18 mouse cellular contexts compared by ENCODE assay signal in the genomic region with DNA sequence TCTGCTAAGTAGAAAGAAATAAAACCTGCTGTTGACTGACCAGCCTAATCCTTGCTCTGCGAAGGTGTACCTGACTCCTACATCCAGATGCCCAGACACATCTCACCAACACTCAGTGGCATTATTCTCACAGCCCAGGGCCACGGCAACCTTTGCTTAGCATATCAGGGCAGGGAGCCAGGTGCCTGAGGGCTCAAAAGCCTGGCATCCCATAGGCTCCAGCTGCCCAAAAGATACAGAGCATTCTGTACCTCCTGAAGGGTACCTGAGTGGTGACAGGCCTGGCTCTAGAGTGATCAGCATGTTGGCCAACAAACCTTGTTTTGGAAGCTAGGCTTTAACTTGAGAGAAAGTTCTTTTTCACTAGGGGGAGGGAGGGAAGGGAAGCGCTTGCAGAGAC. TPM values are rescaled to one million over a fixed set of nuclear protein-coding genes. Genes with fewer than 3 reads are reported as not detected.
DNase-seq lines count a peak whose midpoint lies in the region; ATAC-seq lines count a peak whose summit lies in the region.
"Had no signal": no experiment of that assay in that cellular context is flagged by ENCODE, and none has a peak within 500 bp of the region (broad histone marks: within the 10 kb centered on the region; RNA-seq: fewer than 3 reads in every experiment).

No protein-coding gene starts in this region.

- no peaks in the 10 kb centered on the region for H3K36me3 ChIP-seq in heart, embryonic 11.5 days (ENCODE audit: control insufficient read depth, insufficient read depth, low read length)
- no peaks in the 10 kb centered on the region for H3K36me3 ChIP-seq in heart, embryonic 13.5 days
- H3K36me3 ChIP-seq: liver, embryonic 12.5 days; midbrain, embryonic 12.5 days had no signal

- no peak for ATAC-seq in heart, embryonic 11.5 days (replicated peaks; ENCODE audit: insufficient number of reproducible peaks, low FRiP score, low TSS enrichment)
- no peak for ATAC-seq in heart, embryonic 13.5 days (ENCODE audit: extremely low read depth, insufficient number of reproducible peaks, low FRiP score, low TSS enrichment)
- ATAC-seq: intestine, embryonic 16.5 days; liver, embryonic 12.5 days had no signal

- H3K4me1 ChIP-seq in heart, embryonic 11.5 days (ENCODE audit: control insufficient read depth, insufficient read depth, low read length) = peaks cover 35% of the 10 kb centered on the region
- peaks cover 16% of the 10 kb centered on the region for H3K4me1 ChIP-seq in brown adipose tissue, adult 24 weeks (ENCODE audit: control insufficient read depth, insufficient read depth, insufficient read length, low read length)
- peaks cover 70% of the 10 kb centered on the region for H3K4me1 ChIP-seq in heart, embryonic 13.5 days

- peaks cover 27% of the 10 kb centered on the region for H3K27me3 ChIP-seq in heart, embryonic 11.5 days (ENCODE audit: control insufficient read depth, insufficient read depth, low read length)
- peaks cover 37% of the 10 kb centered on the region for H3K27me3 ChIP-seq in heart, embryonic 13.5 days (replicated peaks)

- no peak overlapping the region for H3K4me3 ChIP-seq in heart, embryonic 11.5 days (ENCODE audit: low read depth, low read length)
- no peak overlapping the region for H3K4me3 ChIP-seq in brown adipose tissue, adult 24 weeks (ENCODE audit: insufficient read depth, low read depth, low read length)
- H3K4me3 ChIP-seq in heart, embryonic 13.5 days = no peak overlapping the region
- H3K4me3 ChIP-seq: erythroblast, embryonic 14.5 days; liver, embryonic 12.5 days; midbrain, embryonic 12.5 days had no signal

- 73% methylated on average over 3 of the region's 3 CpGs for WGBS in heart, embryonic 11.5 days (ENCODE audit: insufficient replicate concordance)
- 71% methylated on average over 3 of the region's 3 CpGs for WGBS in heart, embryonic 13.5 days

- no peak overlapping the region for H3K9ac ChIP-seq in heart, embryonic 11.5 days (ENCODE audit: low read depth, low read length)
- H3K9ac ChIP-seq in heart, embryonic 13.5 days = 0 out of 2 replicates have a peak overlapping the region, but pooled peaks have one; percentile 47
- H3K9ac ChIP-seq: liver, embryonic 12.5 days; midbrain, embryonic 12.5 days had no signal

- peak; percentile 49 for DNase-seq in heart, adult 8-10 months (ENCODE audit: low spot score)
- peak; percentile 64 for DNase-seq in cerebellum, adult 8-10 months
- no peak for DNase-seq in gastrocnemius, adult 18-20 months (ENCODE audit: low spot score)
- no peak for DNase-seq in ovary, postnatal 14 days (ENCODE audit: low spot score)
- DNase-seq: lung, postnatal 14 days; retina, postnatal 1 day had no signal

- no peak overlapping the region for H3K4me2 ChIP-seq in heart, embryonic 11.5 days
- no peak overlapping the region for H3K4me2 ChIP-seq in heart, embryonic 13.5 days
- H3K4me2 ChIP-seq: liver, embryonic 12.5 days; midbrain, embryonic 12.5 days had no signal

- no peak overlapping the region for H3K27ac ChIP-seq in heart, embryonic 11.5 days (ENCODE audit: low read depth, low read length)
- peak overlapping the region; percentile 49 for H3K27ac ChIP-seq in brown adipose tissue, adult 24 weeks (replicated peaks; ENCODE audit: low read depth, low read length)
- H3K27ac ChIP-seq in heart, embryonic 13.5 days (replicated peaks) = no peak overlapping the region
- H3K27ac ChIP-seq: liver, embryonic 12.5 days; midbrain, embryonic 12.5 days had no signal

- no peaks in the 10 kb centered on the region for H3K9me3 ChIP-seq in heart, embryonic 11.5 days (replicated peaks; ENCODE audit: control insufficient read depth, low read length)
- no peaks in the 10 kb centered on the region for H3K9me3 ChIP-seq in heart, embryonic 13.5 days
- H3K9me3 ChIP-seq: liver, embryonic 12.5 days; midbrain, embryonic 12.5 days had no signal

RNA-seq across cellular contexts. Expression of gene Adora1, which starts 4.0 kb away (rescaled TPM):
- total RNA-seq in heart, adult 8-10 months (2022) = 10 to 100 TPM in 3 of 4 experiments, 1 to 10 TPM in 1; 8.6 to 14.1 (median 12.7) TPM
- 4.4 and 6.7 TPM in 2 replicates for polyA plus RNA-seq in heart, embryonic 11.5 days (2014; fragmentation: Nextera tagmentation; extraction: Ambion mirVana)
- 41.1 and 67.9 TPM in 2 replicates for polyA plus RNA-seq in brown adipose tissue, adult 24 weeks (2012; ENCODE audit: insufficient read depth, insufficient read length, missing spikeins)
- polyA plus RNA-seq in heart, embryonic 13.5 days (2015; fragmentation: Nextera tagmentation; extraction: Ambion mirVana) = 8.3 and 9.0 TPM in 2 replicates
- under 1 TPM; 0.25 to 0.66 TPM for total RNA-seq in gastrocnemius, adult 18-20 months (2021)
- total RNA-seq: CH12.LX had no signal
- polyA plus RNA-seq: erythroblast, embryonic 14.5 days had no signal

RNA-seq across cellular contexts. Expression of gene Mybph, which starts 38.0 kb away (rescaled TPM):
- under 1 TPM in 1 of 4 experiments, not detected in 3; 0.28 TPM for total RNA-seq in heart, adult 8-10 months (2022)
- 1.0 and 1.2 TPM in 2 replicates for polyA plus RNA-seq in heart, embryonic 11.5 days (2014; fragmentation: Nextera tagmentation; extraction: Ambion mirVana)
- not detected in 2 replicates for polyA plus RNA-seq in brown adipose tissue, adult 24 weeks (2012; ENCODE audit: insufficient read depth, insufficient read length, missing spikeins)
- 0.67 and 2.1 TPM in 2 replicates for polyA plus RNA-seq in heart, embryonic 13.5 days (2015; fragmentation: Nextera tagmentation; extraction: Ambion mirVana)
- total RNA-seq in gastrocnemius, adult 18-20 months (2021) = 100 to 1,000 TPM; 192 to 275 TPM
- total RNA-seq: heart, postnatal 36 days had no signal
- polyA plus RNA-seq: erythroblast, embryonic 14.5 days; midbrain, embryonic 12.5 days; spleen, adult 2 months had no signal

RNA-seq across cellular contexts. Expression of gene Chil1, which starts 49.3 kb away (rescaled TPM):
- total RNA-seq in heart, adult 8-10 months (2022) = 1 to 10 TPM in 1 of 4 experiments, under 1 TPM in 3; 0.38 to 2.7 (median 0.51) TPM
- polyA plus RNA-seq in heart, embryonic 11.5 days (2014; fragmentation: Nextera tagmentation; extraction: Ambion mirVana) = 1.5 and 1.9 TPM in 2 replicates
- polyA plus RNA-seq in brown adipose tissue, adult 24 weeks (2012; ENCODE audit: insufficient read depth, insufficient read length, missing spikeins) = not detected in 2 replicates
- 0.66 and 1.5 TPM in 2 replicates for polyA plus RNA-seq in heart, embryonic 13.5 days (2015; fragmentation: Nextera tagmentation; extraction: Ambion mirVana)
- total RNA-seq in gastrocnemius, adult 18-20 months (2021) = 1 to 10 TPM; 1.1 to 2.0 TPM
- polyA plus RNA-seq: erythroblast, embryonic 14.5 days had no signal

RNA-seq across cellular contexts. Expression of gene Myog, which starts 58.5 kb away (rescaled TPM):
- total RNA-seq in heart, adult 8-10 months (2022) = not detected
- polyA plus RNA-seq in heart, embryonic 11.5 days (2014; fragmentation: Nextera tagmentation; extraction: Ambion mirVana) = 3.7 and 4.2 TPM in 2 replicates
- polyA plus RNA-seq in brown adipose tissue, adult 24 weeks (2012; ENCODE audit: insufficient read depth, insufficient read length, missing spikeins) = not detected in 2 replicates
- polyA plus RNA-seq in heart, embryonic 13.5 days (2015; fragmentation: Nextera tagmentation; extraction: Ambion mirVana) = 1.5 and 3.5 TPM in 2 replicates
- total RNA-seq in gastrocnemius, adult 18-20 months (2021) = 10 to 100 TPM; 10.4 to 18.9 TPM
- total RNA-seq: CH12.LX; heart, postnatal 36 days; left cerebral cortex, postnatal 36 days had no signal
- polyA plus RNA-seq: erythroblast, embryonic 14.5 days; large intestine, adult 2 months; spleen, adult 2 months had no signal

Comparison
In these comparisons a context has a peak if more than half of its experiments do, and no peak if none do; other contexts are left out.
1. DNase-seq: peak in heart, adult 8-10 months (single experiment) and cerebellum, adult 8-10 months (single experiment); none in gastrocnemius, adult 18-20 months (single experiment) and ovary, postnatal 14 days (single experiment).